Mouse (Mus musculus): ENCODE data around the gene Mpp4. TPM values are rescaled to one million over a fixed set of nuclear protein-coding genes. Genes with fewer than 3 reads are reported as not detected.

Mpp4 gene
- total RNA-seq, 2 experiments from 2014 or later, result 0.79 to 2.0 TPM

GRCm38 (mm10) chr1:59102071-59102470 is 61.1 kb downstream of the Mpp4 start:
- intact Hi-C loops (cut with DNase I), result no loop called here
- DNase-seq (ENCODE audit: low spot score in 2 of 2), result no peak

DNA sequence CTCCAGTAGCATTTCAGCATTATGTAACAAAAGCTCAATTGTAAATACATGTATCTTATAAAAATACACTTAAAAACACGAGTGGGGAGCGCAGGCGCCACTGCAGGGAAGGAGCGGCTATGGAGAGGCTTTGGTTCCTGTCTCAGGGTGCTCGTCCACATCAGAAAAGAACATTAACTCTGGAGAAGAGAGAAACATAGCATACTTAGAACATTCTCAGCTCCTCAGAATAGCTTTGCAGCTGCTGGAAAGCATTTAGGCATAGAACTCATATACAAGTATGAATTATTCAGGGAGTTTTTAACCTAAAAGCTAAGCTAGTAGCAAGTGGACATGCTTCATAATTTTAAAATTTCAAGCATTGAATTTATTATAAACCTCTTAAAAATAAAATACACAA is 62.2 kb downstream of the Mpp4 start:
- DNase-seq (ENCODE audit: low spot score in 2 of 2), result no peak
- intact Hi-C loops (cut with DNase I), result no loop called here

GRCm38 (mm10) chr1:59094705-59095104 is 68.5 kb downstream of the Mpp4 start, which contains the start of gene C2cd6:
TSS of gene C2cd6 (minus strand) at chr1:59094900.
- intact Hi-C loops (cut with DNase I), result no loop called here
- DNase-seq (ENCODE audit: low spot score in 2 of 2), result no peak

Other genes with a start within 250 kb of the Mpp4 start
- 100 to 1,000 TPM; 157 to 160 TPM for gene Trak2, start 190.0 kb downstream of the Mpp4 start, total RNA-seq (2021)
- 10 to 100 TPM; 56.8 to 61.5 TPM for gene Stradb, start 189.9 kb downstream of the Mpp4 start, total RNA-seq (2021)
- gene C2cd6, start 68.5 kb downstream of the Mpp4 start, total RNA-seq (2021), result not detected
- 10 to 100 TPM; 30.2 to 32.2 TPM for gene Tmem237, start 43.0 kb downstream of the Mpp4 start, total RNA-seq (2021)
- gene Als2, start 73.8 kb upstream of the Mpp4 start, total RNA-seq (2021), result 10 to 100 TPM; 37.2 to 37.9 TPM
- gene Cdk15, start 93.5 kb upstream of the Mpp4 start, total RNA-seq (2021), result 1 to 10 TPM in 1 of 2 experiments, under 1 TPM in 1; 0.35 to 1.1 TPM

Measured in left cerebral cortex, postnatal 36 days (tissue).